Mouse (Mus musculus): Measurements from ENCODE around the gene Med19. TPM values are rescaled to one million over a fixed set of nuclear protein-coding genes. Genes with fewer than 3 reads are reported as not detected.

The Med19 gene
- total and polyA plus RNA-seq, 3 experiments = 6.8 to 14.2 (median 11.5) TPM

DNA sequence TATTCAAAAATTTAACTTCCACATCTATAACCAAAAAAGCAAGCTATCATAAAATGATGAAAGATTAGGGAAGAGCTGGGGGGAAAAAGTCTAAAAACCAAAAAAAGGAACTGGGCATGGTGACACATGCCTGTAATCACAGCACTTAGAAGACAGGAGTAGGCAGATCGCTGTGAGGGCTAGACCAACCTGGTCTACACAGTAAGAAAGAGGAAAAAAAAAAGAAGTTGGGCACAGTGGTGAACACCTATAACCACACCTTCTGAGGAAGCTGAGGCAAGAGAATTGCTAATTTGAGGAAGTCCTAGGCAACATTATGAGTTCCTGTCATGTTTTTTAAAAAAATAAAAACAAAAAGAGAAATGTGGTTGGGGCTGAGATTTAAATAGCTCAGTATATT lies 22.3 kb upstream of the Med19 start:
- TF ChIP-seq CTCF (IDR thresholded peaks at IDR 0.05) (no peak), POLR2A (IDR thresholded peaks at IDR 0.05; ENCODE audit: insufficient read depth, low read depth, low read length) (no peak), EP300 (IDR thresholded peaks at IDR 0.05; ENCODE audit: insufficient read depth, low read depth, low read length) (no peak)
- DNase-seq = no peak
- H3K79me2 ChIP-seq (replicated peaks; ENCODE audit: control insufficient read depth, insufficient read depth, low read length) = no peaks in the 10 kb centered on the region
- H3K36me3 ChIP-seq (ENCODE audit: control insufficient read depth, insufficient read depth, low read length) = no peaks in the 10 kb centered on the region
- H3K4me3 ChIP-seq = no peak overlapping the region
- H3K27ac ChIP-seq = no peak overlapping the region
- H3K27me3 ChIP-seq (ENCODE audit: control insufficient read depth, insufficient read depth, low read length) = no peaks in the 10 kb centered on the region
- no peak overlapping the region for H3K9ac ChIP-seq (ENCODE audit: low read depth, low read length)
- no peaks in the 10 kb centered on the region; the same call in 1 of the 2 replicates for H3K4me1 ChIP-seq (ENCODE audit: control insufficient read depth, insufficient read depth, low read length)
- 56% methylated on average over 1 of the region's 1 CpGs for WGBS
- intact Hi-C loops (cut with DNase I) = no loop called here

- no peak for DNase-seq
These were observed 19.4 kb upstream of the Med19 start, which contains the start of gene Btbd18 for GRCm38 (mm10) chr2:84658806-84659205. Btbd18 (plus strand) TSS chr2:84659079.

GRCm38 (mm10) chr2:84660253-84660652 lies 17.9 kb upstream of the Med19 start:
- TF ChIP-seq EP300 (IDR thresholded peaks at IDR 0.05; ENCODE audit: insufficient read depth, low read depth, low read length) (0 out of 2 replicates have a peak, but pooled peaks have one; percentile 9), POLR2A (IDR thresholded peaks at IDR 0.05; ENCODE audit: insufficient read depth, low read depth, low read length) (no peak), CTCF (IDR thresholded peaks at IDR 0.05) (peak; percentile 84)
- Histone ChIP-seq H3K4me3 (no peak overlapping the region), H3K79me2 (replicated peaks; ENCODE audit: control insufficient read depth, insufficient read depth, low read length) (no peaks in the 10 kb centered on the region), H3K4me1 (ENCODE audit: control insufficient read depth, insufficient read depth, low read length) (no peaks in the 10 kb centered on the region; the same call in 1 of the 2 replicates), H3K27me3 (ENCODE audit: control insufficient read depth, insufficient read depth, low read length) (no peaks in the 10 kb centered on the region), H3K9ac (ENCODE audit: low read depth, low read length) (no peak overlapping the region), H3K27ac (no peak overlapping the region), H3K36me3 (ENCODE audit: control insufficient read depth, insufficient read depth, low read length) (no peaks in the 10 kb centered on the region)
- WGBS = 53% methylated on average over 3 of the region's 3 CpGs
- intact Hi-C loops (cut with DNase I) = loop anchor here (1.0 to 10.0 kb wide), 2 partner anchors 43 to 175 kb away; no protein-coding TSS in a partner anchor
- no peak for DNase-seq

More at GRCm38 (mm10) chr2:84658806-84659205, 19.4 kb upstream of the Med19 start, which contains the start of gene Btbd18:
- no peaks in the 10 kb centered on the region for H3K27me3 ChIP-seq (ENCODE audit: control insufficient read depth, insufficient read depth, low read length)
- 92% methylated on average over 32 of the region's 32 CpGs for WGBS
- no peak within 1 kb of the TSS for H3K27ac ChIP-seq
- TF ChIP-seq POLR2A (IDR thresholded peaks at IDR 0.05; ENCODE audit: insufficient read depth, low read depth, low read length) (no peak), EP300 (IDR thresholded peaks at IDR 0.05; ENCODE audit: insufficient read depth, low read depth, low read length) (no peak), CTCF (IDR thresholded peaks at IDR 0.05) (no peak)
- H3K79me2 ChIP-seq (replicated peaks; ENCODE audit: control insufficient read depth, insufficient read depth, low read length) = no peaks in the 10 kb centered on the region
- no peak within 1 kb of the TSS for H3K9ac ChIP-seq (ENCODE audit: low read depth, low read length)
- H3K4me1 ChIP-seq (ENCODE audit: control insufficient read depth, insufficient read depth, low read length) = no peaks in the 10 kb centered on the region; the same call in 1 of the 2 replicates
- H3K4me3 ChIP-seq = no peak within 1 kb of the TSS
- intact Hi-C loops (cut with DNase I) = loop anchor here (2.0 kb wide), 1 partner anchor 202 kb away; no protein-coding TSS in a partner anchor
- H3K36me3 ChIP-seq (ENCODE audit: control insufficient read depth, insufficient read depth, low read length) = no peaks in the 10 kb centered on the region

- WGBS = 42% methylated on average over 2 of the region's 2 CpGs
- Histone ChIP-seq H3K9ac (ENCODE audit: low read depth, low read length) (no peak overlapping the region), H3K27me3 (ENCODE audit: control insufficient read depth, insufficient read depth, low read length) (no peaks in the 10 kb centered on the region), H3K27ac (no peak overlapping the region), H3K79me2 (replicated peaks; ENCODE audit: control insufficient read depth, insufficient read depth, low read length) (no peaks in the 10 kb centered on the region), H3K36me3 (ENCODE audit: control insufficient read depth, insufficient read depth, low read length) (no peaks in the 10 kb centered on the region), H3K4me3 (no peak overlapping the region), H3K4me1 (ENCODE audit: control insufficient read depth, insufficient read depth, low read length) (no peaks in the 10 kb centered on the region; the same call in 1 of the 2 replicates)
- peak; percentile 32 to 40 for DNase-seq
- peak; percentile 79 for TF ChIP-seq CTCF (IDR thresholded peaks at IDR 0.05)
- no peak for TF ChIP-seq EP300 (IDR thresholded peaks at IDR 0.05; ENCODE audit: insufficient read depth, low read depth, low read length)
- intact Hi-C loops (cut with DNase I) = loop anchor here (10.0 kb wide), 1 partner anchor 178 kb away; no protein-coding TSS in a partner anchor
These were observed 15.3 kb upstream of the Med19 start for GRCm38 (mm10) chr2:84662866-84663265.

GRCm38 (mm10) chr2:84666081-84666480 lies 12.1 kb upstream of the Med19 start:
- H3K4me3 ChIP-seq = no peak overlapping the region
- 34% methylated on average over 12 of the region's 12 CpGs for WGBS
- peak overlapping the region; percentile 28; the same call in 1 of the 2 replicates for H3K9ac ChIP-seq (ENCODE audit: low read depth, low read length)
- H3K4me1 ChIP-seq (ENCODE audit: control insufficient read depth, insufficient read depth, low read length) = no peaks in the 10 kb centered on the region; the same call in 1 of the 2 replicates
- peak overlapping the region; percentile 18 for H3K27ac ChIP-seq
- no peaks in the 10 kb centered on the region for H3K79me2 ChIP-seq (replicated peaks; ENCODE audit: control insufficient read depth, insufficient read depth, low read length)
- H3K27me3 ChIP-seq (ENCODE audit: control insufficient read depth, insufficient read depth, low read length) = no peaks in the 10 kb centered on the region
- intact Hi-C loops (cut with DNase I) = loop anchor here (10.0 kb wide), 1 partner anchor 181 kb away; no protein-coding TSS in a partner anchor
- DNase-seq = no peak
- no peak for TF ChIP-seq POLR2A (IDR thresholded peaks at IDR 0.05; ENCODE audit: insufficient read depth, low read depth, low read length)
- TF ChIP-seq CTCF (IDR thresholded peaks at IDR 0.05) = no peak
- no peak for TF ChIP-seq EP300 (IDR thresholded peaks at IDR 0.05; ENCODE audit: insufficient read depth, low read depth, low read length)
- peaks cover 5% of the 10 kb centered on the region; the same call in 1 of the 2 replicates for H3K36me3 ChIP-seq (ENCODE audit: control insufficient read depth, insufficient read depth, low read length)
